Mouse (Mus musculus) CH12.LX (cell line): Measurements from ENCODE around the gene Zc3h7b. TPM values are rescaled to one million over a fixed set of nuclear protein-coding genes. Genes with fewer than 3 reads are reported as not detected.

Source experiments
- DNase-seq: peaks from one replicate; pipeline ENCODE4 v3.0.0-alpha.2; 2013; ENCODE audit errors: extremely low read depth
- H3K27ac ChIP-seq: 2 replicates; pipeline ENCODE4 v1.5.1; 2012; ENCODE audit warnings: low read depth, mild to moderate bottlenecking, control low read depth, moderate library complexity; ENCODE audit not compliant: insufficient read depth
- H3K27me3 ChIP-seq: replicated peaks from 2 replicates; pipeline ENCODE3; 2012; ENCODE audit warnings: inconsistent platforms
- H3K36me3 ChIP-seq, 2 experiments: replicated peaks in 1 of 2; 2 replicates each; pipeline versions ENCODE3 to v1.6.1; 2012; ENCODE audit warnings: inconsistent platforms in 1 of 2, low read length in 1 of 2, mild to moderate bottlenecking in 1 of 2, mixed read lengths in 1 of 2, moderate library complexity in 1 of 2; ENCODE audit not compliant: control insufficient read depth in 1 of 2, insufficient read depth in 1 of 2
- H3K4me1 ChIP-seq, 2 experiments: 2 replicates each; pipeline ENCODE4 v1.6.1; 2012; ENCODE audit warnings: inconsistent platforms in 1 of 2, moderate library complexity in 1 of 2; ENCODE audit not compliant: insufficient read depth in 2 of 2, control insufficient read depth in 1 of 2
- H3K4me2 ChIP-seq: 2 replicates; pipeline ENCODE4 v1.6.1; 2012; ENCODE audit warnings: low read depth, mild to moderate bottlenecking, control low read depth; ENCODE audit not compliant: poor library complexity, insufficient read depth, severe bottlenecking
- H3K4me3 ChIP-seq, 3 experiments: fragments of 150-350 bp in 1 of 3; sonication (generic) in 1 of 3; replicated peaks in 1 of 3; 2 replicates each; pipeline versions ENCODE3 to v1.5.1; 2011 to 2012; ENCODE audit warnings: low read depth in 2 of 3, low read length in 2 of 3, mild to moderate bottlenecking in 2 of 3, moderate library complexity in 2 of 3, control low read depth in 1 of 3, improper control_type of control experiment in 1 of 3, inconsistent platforms in 1 of 3, mixed read lengths in 1 of 3; ENCODE audit not compliant: poor library complexity in 1 of 3
- H3K79me2 ChIP-seq: replicated peaks from 2 replicates; pipeline ENCODE4 v1.6.1; 2012; ENCODE audit warnings: mild to moderate bottlenecking, moderate library complexity; ENCODE audit not compliant: control insufficient read depth, poor library complexity, insufficient read depth, severe bottlenecking; ENCODE audit errors: extremely low read depth
- H3K9ac ChIP-seq: 2 replicates; pipeline ENCODE4 v1.6.1; 2012; ENCODE audit warnings: low read depth, mild to moderate bottlenecking, control low read depth, moderate library complexity; ENCODE audit not compliant: insufficient read depth
- H3K9me3 ChIP-seq: replicated peaks from 2 replicates; pipeline ENCODE3; 2012; ENCODE audit warnings: low read length, inconsistent platforms, mixed read lengths
- CHD1 ChIP-seq: IDR thresholded peaks from 2 replicates; pipeline ENCODE4 v1.6.1; 2012; ENCODE audit warnings: low read depth, low read length, improper control_type of control experiment, inconsistent platforms
- CTCF ChIP-seq, 2 experiments: IDR thresholded peaks in 1 of 2; conservative IDR thresholded peaks in 1 of 2; 2 replicates each; pipeline ENCODE4 v1.5.1; 2011 to 2012; ENCODE audit warnings: low read depth in 2 of 2, low read length in 2 of 2, improper control_type of control experiment in 1 of 2, inconsistent platforms in 1 of 2, mild to moderate bottlenecking in 1 of 2, moderate library complexity in 1 of 2
- E2F4 ChIP-seq: IDR thresholded peaks from 2 replicates; pipeline ENCODE4 v1.6.1; 2011; ENCODE audit warnings: low read depth, low read length, improper control_type of control experiment; ENCODE audit not compliant: insufficient replicate concordance
- ELF1 ChIP-seq: IDR thresholded peaks from 2 replicates; pipeline ENCODE4 v1.6.1; 2014; ENCODE audit warnings: low read depth, mild to moderate bottlenecking, inconsistent platforms, low read length, improper control_type of control experiment
- EP300 ChIP-seq: IDR thresholded peaks from 2 replicates; pipeline ENCODE4 v1.6.1; 2011; ENCODE audit warnings: low read length, improper control_type of control experiment
- MAFK ChIP-seq: IDR thresholded peaks from 2 replicates; pipeline ENCODE4 v1.6.1; 2011; ENCODE audit warnings: low read length, improper control_type of control experiment; ENCODE audit not compliant: insufficient replicate concordance
- MAX ChIP-seq: IDR thresholded peaks from 2 replicates; pipeline ENCODE4 v1.6.1; 2011; ENCODE audit warnings: low read length, improper control_type of control experiment
- MXI1 ChIP-seq: IDR thresholded peaks from 2 replicates; pipeline ENCODE4 v1.6.1; 2011; ENCODE audit warnings: mild to moderate bottlenecking, low read depth, low read length, improper control_type of control experiment
- MYC ChIP-seq: IDR thresholded peaks from 2 replicates; pipeline ENCODE4 v1.6.1; 2011; ENCODE audit warnings: low read depth, mild to moderate bottlenecking, improper control_type of control experiment, low read length
- NRF1 ChIP-seq: IDR thresholded peaks from 2 replicates; pipeline ENCODE4 v1.6.1; 2014; ENCODE audit warnings: low read depth, mild to moderate bottlenecking, inconsistent platforms, low read length, improper control_type of control experiment, moderate library complexity
- PAX5 ChIP-seq: IDR thresholded peaks from 2 replicates; pipeline ENCODE4 v1.6.1; 2012; ENCODE audit warnings: low read length, inconsistent platforms, mixed read lengths
- POLR2A ChIP-seq: IDR thresholded peaks from 2 replicates; pipeline ENCODE4 v1.6.1; 2011; ENCODE audit warnings: low read depth, mild to moderate bottlenecking, improper control_type of control experiment, low read length
- RAD21 ChIP-seq: IDR thresholded peaks from 2 replicates; pipeline ENCODE4 v1.6.1; 2011; ENCODE audit warnings: low read depth, mild to moderate bottlenecking, low read length, improper control_type of control experiment, moderate library complexity
- SIN3A ChIP-seq: IDR thresholded peaks from 2 replicates; pipeline ENCODE4 v1.6.1; 2012; ENCODE audit warnings: low read length, improper control_type of control experiment, inconsistent platforms
- SMC3 ChIP-seq: IDR thresholded peaks from 2 replicates; pipeline ENCODE4 v1.6.1; 2011; ENCODE audit warnings: low read depth, low read length, improper control_type of control experiment
- TCF12 ChIP-seq: IDR thresholded peaks from 2 replicates; pipeline ENCODE4 v1.6.1; 2014; ENCODE audit warnings: low read depth, mild to moderate bottlenecking, inconsistent platforms, low read length, improper control_type of control experiment
- USF2 ChIP-seq: conservative IDR thresholded peaks from 2 replicates; pipeline ENCODE4 v1.6.1; 2011; ENCODE audit warnings: low read depth, low read length, improper control_type of control experiment
- ZKSCAN1 ChIP-seq: IDR thresholded peaks from 2 replicates; pipeline ENCODE4 v1.6.1; 2012; ENCODE audit warnings: low read depth, inconsistent platforms, low read length, improper control_type of control experiment, borderline replicate concordance
- ZMIZ1 ChIP-seq: IDR thresholded peaks from 2 replicates; pipeline ENCODE4 v1.6.1; 2012; ENCODE audit warnings: low read depth, mild to moderate bottlenecking, inconsistent platforms, low read length, improper control_type of control experiment
- ZNF384 ChIP-seq: IDR thresholded peaks from 2 replicates; pipeline ENCODE4 v1.6.1; 2012; ENCODE audit warnings: low read depth, low read length, improper control_type of control experiment, inconsistent platforms
- dilution Hi-C: fragments of 300-500 bp; cut with MboI; formaldehyde crosslinking; loops from 2 replicates; pipeline ENCODE4 v1.14.3; 2020; ENCODE audit warnings: low sequenced_read_pairs; ENCODE audit not compliant: extremely low pct_unique_long_range_greater_than_20kb, extremely low pct_ligation_motif_present
- in situ Hi-C: fragments of 300-500 bp; cut with MboI; formaldehyde crosslinking; loops from 3 replicates; pipeline ENCODE4 v1.14.3; 2019; ENCODE audit warnings: low sequenced_read_pairs, low pct_ligation_motif_present, low pct_unique_long_range_greater_than_20kb, mixed read lengths
- polyA plus RNA-seq: library from polyadenylated mRNA; unstranded; fragments of >175 nt; gene quantifications from 2 replicates; pipeline ENCODE4 v1.2.1, GENCODE M21; 2012; ENCODE audit warnings: low read depth; ENCODE audit not compliant: insufficient read length
- total RNA-seq, 2 experiments: library from RNA; depleted of rRNA; stranded (reverse); fragments of 300-350 nt in 1 of 2; fragments of >200 nt in 1 of 2; gene quantifications; 2 replicates each; pipeline ENCODE4 v1.2.3; 2012 to 2014

Zc3h7b gene
- total and polyA plus RNA-seq, 3 experiments = 8.4 to 43.1 (median 19.7) TPM

DNA sequence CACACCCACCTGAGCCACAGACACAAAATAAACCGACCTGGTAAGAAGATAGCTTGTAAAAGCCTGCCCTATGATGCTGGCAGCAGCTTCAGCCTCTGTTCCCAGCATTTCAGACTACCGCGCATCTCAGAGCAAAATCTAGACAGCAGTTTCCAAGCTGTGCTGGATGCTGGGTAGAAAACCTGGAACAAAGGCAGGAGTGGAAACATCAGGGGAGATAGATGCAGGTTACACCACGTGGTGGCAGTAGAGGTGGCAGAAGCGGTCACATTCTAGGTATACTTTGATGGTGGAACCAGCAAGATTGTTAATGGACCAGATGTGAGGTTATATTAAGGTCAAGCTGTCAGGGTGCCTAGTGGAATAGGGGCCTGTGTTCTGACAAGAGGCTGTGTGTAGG is 39.9 kb downstream of the Zc3h7b start:
- dilution Hi-C loops (no loop called here), in situ Hi-C loops (no loop called here)
- peaks cover 66 to 89% of the 10 kb centered on the region in 2 experiments for H3K36me3 ChIP-seq
- no peak overlapping the region for H3K27ac ChIP-seq
- no peaks in the 10 kb centered on the region for H3K27me3 ChIP-seq
- TF ChIP-seq ELF1 (no peak), CTCF (conservative IDR thresholded peaks at IDR 0.05 in 1 of 2, IDR thresholded peaks at IDR 0.05 in 1 of 2; ENCODE audit: low read depth in 2 of 2, low read length in 2 of 2) (peak in 1 of 2 experiments; percentile 49; a peak in 2 of 4 replicates), SMC3 (peak; percentile 16; the same call in 1 of the 2 replicates), RAD21 (peak; percentile 28)
- peaks cover 0 to 16% of the 10 kb centered on the region in 2 experiments; a peak in 2 of 4 replicates for H3K4me1 ChIP-seq
- no peak overlapping the region for H3K4me2 ChIP-seq
- H3K9ac ChIP-seq = no peak overlapping the region
- no peaks in the 10 kb centered on the region for H3K79me2 ChIP-seq
- DNase-seq = peak; percentile 23
- no peak overlapping the region for H3K4me3 ChIP-seq
- H3K9me3 ChIP-seq = peaks cover 2% of the 10 kb centered on the region

GRCm38 (mm10) chr15:81785701-81786100 is 40.8 kb downstream of the Zc3h7b start:
- no peak overlapping the region for H3K27ac ChIP-seq
- in situ Hi-C loops (no loop called here), dilution Hi-C loops (no loop called here)
- H3K36me3 ChIP-seq = peaks cover 57 to 86% of the 10 kb centered on the region in 2 experiments
- TF ChIP-seq MAX = no peak
- no peak for TF ChIP-seq POLR2A
- TF ChIP-seq E2F4 = no peak
- TF ChIP-seq ZKSCAN1 = no peak
- TF ChIP-seq MAFK = no peak
- TF ChIP-seq USF2 = no peak
- TF ChIP-seq ZMIZ1 = no peak
- TF ChIP-seq MXI1 = no peak
- TF ChIP-seq EP300 = no peak
- TF ChIP-seq ZNF384 = no peak
- no peak for TF ChIP-seq PAX5
- no peak for TF ChIP-seq NRF1
- no peak for TF ChIP-seq ELF1
- TF ChIP-seq CHD1 = no peak
- no peak for TF ChIP-seq SIN3A
- no peak for TF ChIP-seq TCF12
- TF ChIP-seq MYC = no peak
- DNase-seq = no peak
- no peak overlapping the region for H3K9ac ChIP-seq
- peaks cover 0 to 16% of the 10 kb centered on the region in 2 experiments; a peak in 2 of 4 replicates for H3K4me1 ChIP-seq
- H3K9me3 ChIP-seq = peaks cover 2% of the 10 kb centered on the region
- no peaks in the 10 kb centered on the region for H3K79me2 ChIP-seq
- H3K27me3 ChIP-seq = no peaks in the 10 kb centered on the region
- no peak overlapping the region for H3K4me2 ChIP-seq
- H3K4me3 ChIP-seq = no peak overlapping the region
